Comparison of ENCODE assay signal across 8 mouse cellular contexts in the genomic region with DNA sequence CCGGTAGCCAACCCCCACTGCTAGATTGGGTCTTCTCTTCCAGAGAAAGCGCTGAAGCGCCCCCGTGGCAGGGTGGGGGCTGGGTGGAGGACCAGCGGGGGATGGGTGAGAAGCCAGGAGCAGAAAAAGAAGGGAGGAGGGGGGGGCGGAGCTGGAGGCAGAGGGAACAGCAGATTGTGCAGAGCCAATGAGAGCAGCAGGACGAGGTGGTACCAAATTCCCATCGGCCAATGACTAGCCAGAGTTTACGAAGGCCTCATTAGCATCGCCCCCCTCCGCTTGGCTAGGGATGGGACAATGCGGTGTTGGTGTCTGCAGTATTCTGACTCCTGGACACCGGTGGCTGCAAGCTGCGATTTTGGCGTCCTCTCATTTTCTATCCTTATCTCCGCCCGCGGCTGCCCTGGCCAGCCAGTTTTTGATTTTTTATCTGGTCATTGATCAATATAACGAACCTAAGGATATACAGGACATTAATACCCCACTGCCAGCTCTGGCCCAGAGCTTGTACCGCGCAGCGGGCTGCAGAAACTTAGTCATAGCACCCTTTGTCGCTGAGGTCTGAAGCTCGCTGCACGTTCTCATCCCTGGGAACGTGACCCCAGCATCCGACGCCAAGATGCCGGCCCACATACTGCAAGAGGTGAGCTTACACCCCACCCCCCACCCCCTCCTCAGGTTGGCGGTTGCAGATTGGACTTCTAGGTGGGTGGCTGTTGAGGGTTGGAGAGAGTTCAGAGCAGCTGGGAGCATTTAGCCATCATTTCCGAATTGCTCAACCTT. TPM values are rescaled to one million over a fixed set of nuclear protein-coding genes. Genes with fewer than 3 reads are reported as not detected.
DNase-seq lines count a peak whose midpoint lies in the region; ATAC-seq lines count a peak whose summit lies in the region.

No protein-coding gene starts in this region.

- peak overlapping the region; percentile 97 for H3K27ac ChIP-seq in hindbrain, embryonic 14.5 days

- H3K9ac ChIP-seq in hindbrain, embryonic 14.5 days, result peak overlapping the region; percentile 93

- H3K9me3 ChIP-seq in hindbrain, embryonic 14.5 days (ENCODE audit: control insufficient read depth, low read length), result no peaks in the 10 kb centered on the region

- H3K4me3 ChIP-seq in hindbrain, embryonic 14.5 days (replicated peaks; ENCODE audit: low read length), result peak overlapping the region; percentile 65

- peak; percentile 34 for DNase-seq in T-cell, adult 2 months (ENCODE audit: low spot score)
- peak; percentile 96 for DNase-seq in cerebellum, postnatal 25 days
- DNase-seq in frontal cortex, postnatal 25 days (ENCODE audit: low spot score in 2 of 2), result peak; percentile 78 to 90
- DNase-seq in hindbrain, embryonic 14.5 days (ENCODE audit: low spot score), result peak; percentile 94
- peak; percentile 93 for DNase-seq in layer of hippocampus, postnatal 36 days
- peak; percentile 94 for DNase-seq in lung, postnatal 25 days (ENCODE audit: low spot score)
- peak; percentile 98 for DNase-seq in retina, embryonic 14.5 days (ENCODE audit: low spot score)
- DNase-seq in thymus, postnatal 36 days, result peak; percentile 82 to 85

- H3K36me3 ChIP-seq in hindbrain, embryonic 14.5 days (replicated peaks; ENCODE audit: control insufficient read depth, insufficient read depth), result peaks cover 31% of the 10 kb centered on the region

- peak; percentile 97 for ATAC-seq in hindbrain, embryonic 14.5 days (ENCODE audit: low FRiP score)

- no peaks in the 10 kb centered on the region for H3K27me3 ChIP-seq in hindbrain, embryonic 14.5 days (ENCODE audit: control insufficient read depth, insufficient read depth, low read length)

- under 1% methylated on average over 30 of the region's 31 CpGs for WGBS in hindbrain, embryonic 14.5 days

- peaks cover 45% of the 10 kb centered on the region for H3K4me1 ChIP-seq in hindbrain, embryonic 14.5 days (replicated peaks; ENCODE audit: control insufficient read depth, insufficient read depth, low read length)

- peak overlapping the region; percentile 99 for H3K4me2 ChIP-seq in hindbrain, embryonic 14.5 days (replicated peaks)

RNA-seq across cellular contexts. Expression of gene Scd2, which starts 0.5 kb away (rescaled TPM):
- 323 and 381 TPM in 2 replicates for polyA plus RNA-seq in hindbrain, embryonic 14.5 days (2014; fragmentation: Nextera tagmentation; extraction: Ambion mirVana)
- total RNA-seq in layer of hippocampus, postnatal 36 days (2021), result 100 to 1,000 TPM; 621 to 658 TPM

RNA-seq across cellular contexts. Expression of gene Scd4, which starts 38.9 kb away (rescaled TPM):
- polyA plus RNA-seq in hindbrain, embryonic 14.5 days (2014; fragmentation: Nextera tagmentation; extraction: Ambion mirVana), result 0.25 and 0.30 TPM in 2 replicates
- 1 to 10 TPM; 1.7 to 2.7 TPM for total RNA-seq in layer of hippocampus, postnatal 36 days (2021)

Comparison
In these comparisons a context has a peak if more than half of its experiments do, and no peak if none do; other contexts are left out.
1. Peak in every context shown above with its lines: DNase-seq, ATAC-seq, H3K4me3 ChIP-seq and H3K27ac ChIP-seq.
2. DNase-seq: peak in every context shown above with its lines; median percentile 98 in retina, embryonic 14.5 days; 96 in cerebellum, postnatal 25 days; 94 in hindbrain, embryonic 14.5 days; 94 in lung, postnatal 25 days; 93 in layer of hippocampus, postnatal 36 days; 84 in frontal cortex, postnatal 25 days; 84 in thymus, postnatal 36 days; 34 in T-cell, adult 2 months.